Mouse (Mus musculus) heart, embryonic 10.5 days (tissue): ENCODE data around the gene Slc41a2. TPM values are rescaled to one million over a fixed set of nuclear protein-coding genes. Genes with fewer than 3 reads are reported as not detected.
"Not testable (repeated sequence)": the region's sequence is repeated elsewhere in the genome, so short reads cannot be mapped to it uniquely, and the experiment has no call there.

Source experiments
- DNase-seq: peaks from one replicate; pipeline ENCODE4 v3.0.0-alpha.2; 2017; ENCODE audit warnings: low spot score
- H3K27ac ChIP-seq: fragments of 300-500 bp; sonication (generic); 2 replicates; pipeline ENCODE4 v1.5.1; 2016; ENCODE audit warnings: mild to moderate bottlenecking
- H3K27me3 ChIP-seq: fragments of 300-500 bp; sonication (generic); 2 replicates; pipeline ENCODE4 v1.6.1; 2016; ENCODE audit warnings: mild to moderate bottlenecking; ENCODE audit not compliant: poor library complexity, insufficient read depth, severe bottlenecking
- H3K36me3 ChIP-seq: fragments of 300-500 bp; sonication (generic); 2 replicates; pipeline ENCODE4 v1.6.1; 2016; ENCODE audit warnings: mild to moderate bottlenecking, moderate library complexity
- H3K4me1 ChIP-seq: fragments of 300-500 bp; sonication (generic); 2 replicates; pipeline ENCODE4 v1.6.1; 2016; ENCODE audit warnings: mild to moderate bottlenecking
- H3K4me3 ChIP-seq: fragments of 300-500 bp; sonication (generic); 2 replicates; pipeline ENCODE4 v1.5.1; 2016; ENCODE audit warnings: mild to moderate bottlenecking, moderate library complexity
- H3K9me3 ChIP-seq: fragments of 300-500 bp; sonication (generic); 2 replicates; pipeline ENCODE4 v1.6.1; 2016; ENCODE audit warnings: mild to moderate bottlenecking, moderate library complexity
- WGBS: fragments of 180-500 bp; shearing (Covaris S2); methylation state at CpG from one replicate; pipeline ENCODE4 v1.1.7; 2016; 5-methylcytosine and 5-hydroxymethylcytosine counted together
- polyA plus RNA-seq: library from polyadenylated mRNA; unstranded; fragments of >200 nt; fragmentation: Nextera tagmentation; extraction: Ambion mirVana; gene quantifications from 2 replicates; pipeline ENCODE4 v1.2.1, GENCODE M21; 2016

Slc41a2 gene
- polyA plus RNA-seq, 1 experiment from 2014 or later = 0.15 TPM

- no peak for DNase-seq
- H3K27ac ChIP-seq = no peak overlapping the region
- H3K27me3 ChIP-seq = peaks cover 5% of the 10 kb centered on the region; the same call in 1 of the 2 replicates
- peaks cover 60% of the 10 kb centered on the region for H3K36me3 ChIP-seq
- no peak overlapping the region for H3K4me3 ChIP-seq
- H3K4me1 ChIP-seq = peaks cover 31% of the 10 kb centered on the region
- H3K9me3 ChIP-seq = no peaks in the 10 kb centered on the region
- WGBS = 91% methylated on average over 8 of the region's 8 CpGs
These were observed 25.8 kb upstream of the Slc41a2 start for GRCm38 (mm10) chr10:83363451-83363850.

DNA sequence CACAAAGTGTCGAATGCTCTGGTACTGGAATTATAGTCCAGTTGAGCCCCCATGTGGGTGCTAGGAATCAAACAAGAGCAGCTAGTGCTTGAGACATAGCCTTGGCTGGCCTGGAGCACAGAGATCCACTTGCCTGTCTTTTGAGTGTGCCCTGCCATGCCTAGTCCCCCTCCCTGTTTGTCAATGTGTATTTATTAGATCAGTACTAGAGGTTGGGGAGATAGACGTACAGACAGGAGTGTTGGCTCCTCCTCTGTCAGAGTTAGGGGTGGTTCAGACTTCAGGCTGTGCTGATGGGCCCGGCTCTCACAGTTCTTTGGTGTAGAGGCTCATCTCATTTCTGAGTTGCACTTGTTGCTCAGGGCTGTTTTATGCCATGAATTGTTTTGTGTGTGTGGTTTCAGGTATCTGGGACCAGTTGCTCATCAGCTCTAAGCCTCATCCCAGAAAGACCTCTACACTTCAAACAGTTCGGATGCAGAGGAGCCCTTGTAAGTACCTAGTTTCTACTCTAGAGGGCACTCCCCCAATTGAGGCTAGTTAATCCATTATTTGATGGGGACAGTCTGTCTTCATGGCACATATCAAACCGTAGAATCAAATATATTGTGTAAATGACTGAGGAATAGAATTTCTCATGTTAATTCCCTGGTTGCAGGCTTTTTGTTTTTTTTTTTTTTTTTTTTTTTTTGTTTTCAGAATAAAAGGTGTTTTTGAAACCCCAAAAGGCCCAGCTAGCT, 24.1 kb upstream of the Slc41a2 start:
- 63% methylated on average over 5 of the region's 5 CpGs for WGBS
- H3K27ac ChIP-seq = no peak overlapping the region
- peak overlapping the region; percentile 77; the same call in 1 of the 2 replicates for H3K4me3 ChIP-seq
- no peak for DNase-seq
- H3K9me3 ChIP-seq = no peaks in the 10 kb centered on the region
- H3K27me3 ChIP-seq = 0 out of 2 replicates have a peak, but pooled peaks cover 3% of the 10 kb centered on the region
- H3K4me1 ChIP-seq = peaks cover 31% of the 10 kb centered on the region
- H3K36me3 ChIP-seq = peaks cover 43% of the 10 kb centered on the region

GRCm38 (mm10) chr10:83360356-83360755, 22.7 kb upstream of the Slc41a2 start:
- peaks cover 31% of the 10 kb centered on the region for H3K4me1 ChIP-seq
- WGBS = under 1% methylated on average over 40 of the region's 40 CpGs
- H3K27ac ChIP-seq = peak overlapping the region; percentile 87
- 0 out of 2 replicates have a peak, but pooled peaks cover 4% of the 10 kb centered on the region for H3K27me3 ChIP-seq
- H3K9me3 ChIP-seq = no peaks in the 10 kb centered on the region
- H3K4me3 ChIP-seq = peak overlapping the region; percentile 77
- DNase-seq = no peak
- peaks cover 29% of the 10 kb centered on the region for H3K36me3 ChIP-seq

DNA sequence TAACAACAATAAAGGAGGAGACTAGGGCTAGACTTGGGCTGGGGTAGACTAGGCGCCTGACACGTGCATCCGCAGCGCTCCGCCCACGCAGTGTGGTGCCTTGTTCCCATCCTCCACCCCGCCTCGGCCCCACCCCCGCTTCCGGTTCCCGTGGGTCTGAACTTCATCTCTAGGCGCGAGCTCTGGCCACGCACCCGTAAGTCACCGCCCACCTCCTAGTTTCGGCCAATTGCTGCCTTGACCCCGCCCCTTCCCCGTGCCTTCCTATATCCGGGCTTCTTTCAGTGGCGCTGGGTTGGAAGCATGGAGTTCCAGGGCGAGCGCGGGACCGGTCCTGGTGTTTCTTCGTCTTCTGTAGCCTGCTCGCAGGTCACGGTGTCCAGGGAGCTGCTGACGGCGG, 22.3 kb upstream of the Slc41a2 start, which contains the start of gene D10Wsu102e:
D10Wsu102e (plus strand) TSS at position 266 of the 400 bp plus-strand sequence.
- H3K27ac ChIP-seq = peak within 1 kb of the TSS; percentile 87
- under 1% methylated on average over 30 of the region's 30 CpGs for WGBS
- H3K4me1 ChIP-seq = peaks cover 31% of the 10 kb centered on the region
- H3K4me3 ChIP-seq = peak within 1 kb of the TSS; percentile 77
- H3K27me3 ChIP-seq = 0 out of 2 replicates have a peak, but pooled peaks cover 4% of the 10 kb centered on the region
- peak; percentile 99 for DNase-seq
- H3K9me3 ChIP-seq = no peaks in the 10 kb centered on the region
- peaks cover 25% of the 10 kb centered on the region for H3K36me3 ChIP-seq

DNA sequence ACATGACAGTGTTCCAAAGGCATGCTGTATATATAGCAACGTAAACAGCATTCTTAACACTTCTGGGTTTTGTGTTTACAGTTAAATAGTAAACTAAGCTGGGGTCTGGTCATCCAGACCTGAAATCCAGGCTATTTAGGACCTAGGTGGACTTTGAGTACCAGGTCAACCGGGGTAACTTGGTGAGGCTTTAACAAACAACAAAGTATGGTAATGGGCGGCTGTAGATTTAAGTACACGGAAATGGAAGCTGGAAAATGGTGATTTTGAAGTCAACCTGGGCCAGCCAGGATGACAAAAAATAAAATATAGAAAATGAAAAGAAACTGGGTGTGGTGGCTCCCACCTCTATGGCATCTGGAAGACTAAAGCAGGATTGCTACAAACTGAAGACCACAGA, 21.8 kb upstream of the Slc41a2 start:
- peaks cover 20% of the 10 kb centered on the region for H3K36me3 ChIP-seq
- H3K9me3 ChIP-seq = no peaks in the 10 kb centered on the region
- peaks cover 31% of the 10 kb centered on the region for H3K4me1 ChIP-seq
- no peak for DNase-seq
- 88% methylated on average over 4 of the region's 4 CpGs for WGBS
- H3K4me3 ChIP-seq = peak overlapping the region; percentile 77
- H3K27me3 ChIP-seq = 0 out of 2 replicates have a peak, but pooled peaks cover 4% of the 10 kb centered on the region
- H3K27ac ChIP-seq = peak overlapping the region; percentile 87

DNA sequence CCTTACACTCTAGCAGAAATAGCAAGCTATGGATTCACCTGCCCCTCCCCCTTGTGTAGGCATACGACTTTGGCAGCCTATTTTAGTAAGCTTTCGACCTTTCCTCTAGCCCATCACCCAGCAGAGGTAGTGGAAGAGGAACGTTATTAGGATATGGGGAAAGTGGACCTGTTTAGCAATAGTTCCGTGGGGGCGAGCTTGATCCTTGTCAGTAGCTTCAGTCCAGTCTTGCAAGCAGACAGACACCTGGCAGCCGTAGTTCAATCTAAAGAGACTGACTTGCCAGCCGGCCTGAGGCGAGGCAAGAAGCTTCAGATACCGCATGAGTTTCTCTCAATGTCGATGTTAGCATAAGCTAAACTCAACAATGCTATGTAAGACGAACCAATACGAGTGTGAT, 18.7 kb upstream of the Slc41a2 start:
- no peak overlapping the region for H3K4me3 ChIP-seq
- H3K9me3 ChIP-seq = no peaks in the 10 kb centered on the region
- no peak overlapping the region for H3K27ac ChIP-seq
- WGBS = 80% methylated on average over 12 of the region's 12 CpGs
- DNase-seq = no peak
- 0 out of 2 replicates have a peak, but pooled peaks cover 4% of the 10 kb centered on the region for H3K27me3 ChIP-seq
- no peaks in the 10 kb centered on the region for H3K36me3 ChIP-seq
- peaks cover 11% of the 10 kb centered on the region for H3K4me1 ChIP-seq

GRCm38 (mm10) chr10:83354333-83354719, 16.6 kb upstream of the Slc41a2 start:
- H3K36me3 ChIP-seq = no peaks in the 10 kb centered on the region
- H3K4me3 ChIP-seq = no peak overlapping the region
- H3K9me3 ChIP-seq = no peaks in the 10 kb centered on the region
- H3K27me3 ChIP-seq = peaks cover 10% of the 10 kb centered on the region; the same call in 1 of the 2 replicates
- DNase-seq = no peak
- H3K4me1 ChIP-seq = peaks cover 1% of the 10 kb centered on the region; the same call in 1 of the 2 replicates
- WGBS = 62% methylated on average over 8 of the region's 8 CpGs
- H3K27ac ChIP-seq = peak overlapping the region; percentile 12; the same call in 1 of the 2 replicates

GRCm38 (mm10) chr10:83353680-83354332, 16.1 kb upstream of the Slc41a2 start:
- no peak overlapping the region for H3K4me3 ChIP-seq
- H3K4me1 ChIP-seq = no peaks in the 10 kb centered on the region
- no peaks in the 10 kb centered on the region for H3K36me3 ChIP-seq
- H3K27ac ChIP-seq = peak overlapping the region; percentile 12; the same call in 1 of the 2 replicates
- H3K27me3 ChIP-seq = peaks cover 12% of the 10 kb centered on the region; the same call in 1 of the 2 replicates
- WGBS = 36% methylated on average over 14 of the region's 14 CpGs
- no peak for DNase-seq
- H3K9me3 ChIP-seq = no peaks in the 10 kb centered on the region

DNA sequence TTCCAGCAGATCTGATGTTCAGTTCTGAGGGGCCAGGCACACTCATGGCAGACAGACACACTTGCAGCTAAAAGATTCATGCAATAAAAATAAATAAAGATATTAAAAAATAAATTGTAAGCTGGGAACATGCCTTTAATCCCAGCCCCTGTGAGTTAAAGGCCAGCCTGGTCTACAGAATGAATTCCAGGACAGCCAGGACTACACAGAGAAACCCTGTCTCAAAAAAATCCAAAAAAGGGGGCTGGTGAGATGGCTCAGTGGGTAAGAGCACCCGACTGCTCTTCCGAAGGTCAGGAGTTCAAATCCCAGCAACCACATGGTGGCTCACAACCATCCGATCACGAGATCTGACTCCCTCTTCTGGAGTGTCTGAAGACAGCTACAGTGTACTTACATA, 14.1 kb upstream of the Slc41a2 start:
- 99% methylated on average over 4 of the region's 4 CpGs for WGBS
- not testable (repeated sequence) for H3K36me3 ChIP-seq, H3K27me3 ChIP-seq, H3K4me3 ChIP-seq, H3K4me1 ChIP-seq, H3K27ac ChIP-seq, DNase-seq, H3K9me3 ChIP-seq

DNA sequence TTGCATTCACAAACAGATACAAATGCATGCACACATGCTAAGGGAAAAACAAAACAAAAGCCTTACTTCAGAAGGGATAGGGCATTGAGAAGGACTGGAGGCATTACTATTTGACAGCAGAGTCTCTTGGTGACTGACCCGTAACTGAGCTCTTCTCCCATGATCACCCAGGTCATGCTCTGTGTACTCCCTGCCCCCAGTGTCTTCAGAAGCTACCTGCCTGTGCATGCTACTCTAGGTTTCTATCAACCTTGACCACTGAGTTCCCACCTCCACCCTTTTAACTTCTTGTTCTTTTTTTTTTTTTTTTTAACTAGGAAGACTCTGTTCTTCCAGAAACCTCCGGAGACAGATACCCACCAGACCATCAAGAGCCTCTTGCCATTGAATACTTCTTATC, 13.0 kb upstream of the Slc41a2 start:
- H3K36me3 ChIP-seq = no peaks in the 10 kb centered on the region
- no peak overlapping the region for H3K4me3 ChIP-seq
- H3K27me3 ChIP-seq = peaks cover 7% of the 10 kb centered on the region; the same call in 1 of the 2 replicates
- DNase-seq = no peak
- H3K27ac ChIP-seq = no peak overlapping the region
- WGBS = 81% methylated on average over 2 of the region's 2 CpGs
- no peaks in the 10 kb centered on the region for H3K4me1 ChIP-seq
- H3K9me3 ChIP-seq = no peaks in the 10 kb centered on the region

GRCm38 (mm10) chr10:83347494-83347893, 9.8 kb upstream of the Slc41a2 start:
- WGBS = 21% methylated on average over 7 of the region's 7 CpGs
- Histone ChIP-seq H3K4me1 (no peaks in the 10 kb centered on the region), H3K27me3 (peaks cover 7% of the 10 kb centered on the region; the same call in 1 of the 2 replicates), H3K4me3 (no peak overlapping the region), H3K9me3 (no peaks in the 10 kb centered on the region), H3K36me3 (no peaks in the 10 kb centered on the region), H3K27ac (no peak overlapping the region)
- no peak for DNase-seq

DNA sequence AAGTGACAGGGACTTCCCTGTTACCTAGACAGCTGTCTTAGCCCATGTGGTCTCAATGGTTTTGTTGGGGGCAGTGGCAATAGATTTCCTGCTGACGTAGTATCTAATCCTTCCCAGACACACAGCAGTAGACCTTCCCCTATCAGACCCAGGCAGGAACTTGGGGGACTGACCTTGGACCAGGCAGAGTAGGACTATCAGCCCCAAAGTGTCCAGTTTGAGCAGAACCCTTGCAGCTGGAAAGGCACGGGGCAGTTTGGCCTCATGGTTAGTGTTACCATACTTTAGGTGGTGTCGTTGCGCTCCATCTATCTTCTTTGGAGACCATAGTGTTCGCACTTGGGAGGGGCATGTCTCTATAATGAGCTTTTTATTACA, 8.7 kb upstream of the Slc41a2 start:
- no peak overlapping the region for H3K27ac ChIP-seq
- H3K4me3 ChIP-seq = no peak overlapping the region
- 75% methylated on average over 5 of the region's 5 CpGs for WGBS
- peaks cover 11% of the 10 kb centered on the region; the same call in 1 of the 2 replicates for H3K27me3 ChIP-seq
- no peak for DNase-seq
- no peaks in the 10 kb centered on the region for H3K9me3 ChIP-seq
- no peaks in the 10 kb centered on the region for H3K36me3 ChIP-seq
- H3K4me1 ChIP-seq = no peaks in the 10 kb centered on the region
